Mouse (Mus musculus) kidney, adult 2 months (tissue): ENCODE measurements around the gene 1700012B07Rik.

Source experiments
- CTCF ChIP-seq: fragments of 200-500 bp; conservative IDR thresholded peaks from 2 replicates; pipeline ENCODE4 v1.5.1; 2011; ENCODE audit warnings: low read depth, mild to moderate bottlenecking, control low read depth, low read length, moderate library complexity, mixed read lengths; ENCODE audit not compliant: insufficient read depth, insufficient read length
- POLR2A ChIP-seq: fragments of 200-500 bp; IDR thresholded peaks from one replicate; pipeline ENCODE4 v1.6.1; 2011; ENCODE audit warnings: low read depth, low read length, control low read depth

GRCm38 (mm10) chr11:109793578-109793977 is 34.3 kb downstream of the 1700012B07Rik start:
- TF ChIP-seq POLR2A (no peak), CTCF (no peak)
